Mouse (Mus musculus) olfactory bulb, adult 2 months (tissue): ENCODE results near the gene Zmpste24.

ENCODE experiments used
- CTCF ChIP-seq: fragments of 200-500 bp; IDR thresholded peaks from 2 replicates; pipeline ENCODE4 v1.5.1; 2012; ENCODE audit warnings: low read depth, mild to moderate bottlenecking, low read length, moderate library complexity; ENCODE audit not compliant: insufficient read depth
- POLR2A ChIP-seq: fragments of 200-500 bp; IDR thresholded peaks from 2 replicates; pipeline ENCODE4 v1.6.1; 2012; ENCODE audit warnings: mild to moderate bottlenecking, low read depth, low read length, moderate library complexity; ENCODE audit not compliant: insufficient read depth

DNA sequence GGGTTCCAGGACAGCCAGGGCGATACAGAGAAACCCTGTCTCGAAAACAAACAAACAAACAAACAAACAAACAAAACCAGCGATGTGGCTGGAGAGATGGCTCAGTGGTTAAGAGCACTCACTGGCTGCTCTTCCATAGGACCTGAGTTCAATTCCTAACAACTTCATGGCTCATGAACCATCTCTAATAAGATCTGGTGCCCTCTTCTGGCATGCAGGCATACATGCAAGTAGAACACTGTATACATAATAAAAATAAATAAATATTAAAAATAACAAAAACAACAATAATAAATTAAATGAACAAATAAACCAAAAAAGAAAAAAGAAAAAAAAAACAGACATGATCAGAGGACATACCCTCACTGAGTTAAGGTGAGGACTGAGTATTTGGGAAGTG, 68.4 kb downstream of the Zmpste24 start:
- TF ChIP-seq POLR2A (no peak), CTCF (no peak)
